Mouse (Mus musculus): ENCODE results near the gene 3110009E18Rik. TPM values are rescaled to one million over a fixed set of nuclear protein-coding genes. Genes with fewer than 3 reads are reported as not detected.

3110009E18Rik gene
- polyA plus RNA-seq, 2 experiments from 2014 or later = 21.6 to 30.4 TPM

DNA sequence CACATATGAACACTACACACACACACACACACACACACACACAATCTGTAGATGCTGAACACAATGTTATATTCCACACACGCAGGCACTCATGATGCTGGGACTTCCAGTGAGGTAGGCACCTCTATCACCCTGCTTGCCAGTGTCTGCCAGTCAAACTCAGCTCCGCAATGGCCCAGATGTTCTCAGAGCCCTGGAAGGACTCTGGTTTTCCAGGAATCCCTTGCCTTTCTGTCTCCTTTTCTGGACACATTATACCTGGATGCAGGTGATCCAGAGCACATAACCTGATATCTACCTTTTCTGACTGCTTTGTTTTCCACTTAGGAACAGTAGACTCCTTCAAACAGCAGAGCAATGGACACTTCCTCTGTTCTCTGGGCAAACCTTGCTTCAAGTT lies 75.7 kb downstream of the 3110009E18Rik start:
- no peak for ATAC-seq

GRCm38 (mm10) chr1:120197189-120197588 lies 76.2 kb downstream of the 3110009E18Rik start:
- peak; percentile 97 for ATAC-seq

- ATAC-seq = no peak
Measured at GRCm38 (mm10) chr1:120198151-120198550, 77.2 kb downstream of the 3110009E18Rik start.

DNA sequence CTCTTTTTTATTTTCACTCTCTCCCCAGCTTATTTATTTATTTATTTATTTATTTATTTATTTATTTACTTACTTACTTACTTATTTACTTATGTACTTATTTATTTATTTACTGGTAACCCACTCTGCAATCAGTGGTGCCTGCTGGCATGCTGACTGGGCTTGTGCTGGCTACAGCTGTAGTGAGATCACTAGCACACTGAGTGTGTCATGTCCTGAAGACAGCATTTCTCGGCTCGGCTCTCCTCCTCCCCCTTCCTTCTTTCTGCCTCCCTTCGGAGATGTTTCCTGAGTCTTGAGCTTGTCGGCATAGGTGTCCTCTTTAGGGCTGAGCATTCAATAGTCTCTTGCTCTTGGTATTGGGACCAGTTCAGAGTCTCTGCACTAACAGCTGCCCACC lies 78.0 kb downstream of the 3110009E18Rik start:
- no peak for ATAC-seq

DNA sequence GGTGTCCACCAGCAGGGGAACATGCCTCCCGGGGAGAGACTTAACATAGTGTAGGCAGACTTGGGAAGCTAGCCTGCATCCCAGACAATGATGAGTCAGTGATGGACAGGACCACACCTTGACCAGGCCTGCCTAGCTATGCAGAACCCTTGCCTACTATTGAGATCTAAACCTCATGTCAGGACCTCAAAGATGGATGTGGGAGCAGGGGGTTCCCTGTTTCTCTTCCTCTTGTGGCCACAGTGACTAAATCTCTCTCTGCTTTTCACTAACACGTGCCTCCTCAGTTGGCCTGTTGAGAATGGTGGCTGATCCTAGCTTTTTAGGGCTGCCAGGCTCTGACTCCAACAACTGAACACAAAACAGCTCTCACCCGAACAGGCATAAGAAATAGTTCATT lies 81.6 kb downstream of the 3110009E18Rik start:
- ATAC-seq = no peak

GRCm38 (mm10) chr1:120203836-120204235 lies 82.8 kb downstream of the 3110009E18Rik start:
- ATAC-seq = no peak

DNA sequence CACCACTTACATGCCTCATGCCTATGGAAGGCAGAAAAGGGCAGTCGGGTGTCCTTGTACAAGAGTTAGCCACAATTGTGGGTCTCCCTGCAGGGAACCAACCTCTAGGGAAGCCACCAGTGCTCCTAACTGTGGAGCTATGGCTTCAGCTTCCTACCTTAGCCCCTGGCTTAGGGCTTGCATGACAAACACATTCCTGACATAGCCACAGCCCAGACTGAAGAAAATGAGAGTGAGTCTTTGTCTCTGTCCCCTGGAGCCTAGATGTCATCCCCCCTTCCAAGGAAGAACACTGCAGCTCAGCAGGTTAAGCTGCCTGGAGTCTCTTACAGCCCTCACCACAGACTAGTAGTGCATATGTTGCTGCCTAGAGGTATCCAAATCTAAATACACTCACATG lies 83.8 kb downstream of the 3110009E18Rik start:
- no peak for ATAC-seq

DNA sequence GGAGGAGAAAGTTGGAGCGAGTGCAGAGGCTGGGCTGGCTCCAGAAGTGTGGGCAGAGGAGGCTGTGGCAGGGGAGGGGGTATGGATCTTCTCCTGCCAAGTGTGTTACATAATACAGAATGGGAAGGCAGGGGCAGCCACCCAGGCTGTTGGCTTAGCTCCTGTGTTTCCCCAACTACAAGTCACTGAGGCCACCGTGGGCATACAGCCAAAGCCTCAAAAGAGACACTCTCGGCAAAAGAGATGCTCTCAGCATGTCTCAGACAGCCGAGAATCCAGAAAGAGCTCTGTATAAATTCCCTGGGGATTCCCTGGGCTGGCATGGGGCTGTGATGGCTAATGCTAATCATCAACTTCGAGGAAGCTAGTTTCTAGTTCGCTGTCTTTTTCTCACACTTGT lies 86.6 kb downstream of the 3110009E18Rik start:
- no peak for ATAC-seq

DNA sequence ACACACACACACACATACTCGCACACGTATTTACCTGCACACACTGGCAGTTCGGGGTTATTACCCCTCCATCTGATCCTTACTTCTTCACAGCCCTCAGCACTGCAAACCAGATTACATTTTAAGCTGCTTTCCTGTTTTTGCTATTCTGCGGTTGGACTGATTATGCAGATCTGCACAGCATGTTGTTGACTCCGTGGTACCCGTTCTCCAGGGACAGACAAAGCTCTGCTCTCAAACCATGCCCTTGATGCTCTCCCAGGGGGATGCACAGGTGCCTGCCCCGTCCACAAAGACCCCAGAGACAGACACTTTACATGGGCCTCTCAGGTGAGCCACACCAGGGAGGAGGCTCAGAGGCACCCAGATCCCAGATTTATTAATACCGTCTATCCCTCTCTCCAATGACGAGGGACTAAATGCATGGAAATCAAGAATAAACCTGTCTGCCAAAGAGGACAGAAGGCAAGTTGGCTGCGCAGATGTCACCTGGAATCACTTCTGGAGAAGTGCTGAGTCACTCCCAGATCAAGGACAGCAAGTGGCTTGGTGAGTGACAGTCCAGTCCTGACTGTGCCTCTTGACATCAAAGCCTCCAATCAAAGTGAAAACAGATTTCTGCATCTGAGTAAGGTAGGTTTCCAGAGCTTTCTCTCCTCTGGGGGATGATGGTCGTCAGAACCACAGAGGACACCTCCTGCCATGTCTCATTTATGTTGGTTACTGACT lies 87.7 kb downstream of the 3110009E18Rik start:
- ATAC-seq = no peak

- ATAC-seq = no peak
Measured at GRCm38 (mm10) chr1:120220841-120221240, 99.9 kb downstream of the 3110009E18Rik start.

- ATAC-seq = no peak
Measured at GRCm38 (mm10) chr1:120221285-120221684, 100.3 kb downstream of the 3110009E18Rik start.

DNA sequence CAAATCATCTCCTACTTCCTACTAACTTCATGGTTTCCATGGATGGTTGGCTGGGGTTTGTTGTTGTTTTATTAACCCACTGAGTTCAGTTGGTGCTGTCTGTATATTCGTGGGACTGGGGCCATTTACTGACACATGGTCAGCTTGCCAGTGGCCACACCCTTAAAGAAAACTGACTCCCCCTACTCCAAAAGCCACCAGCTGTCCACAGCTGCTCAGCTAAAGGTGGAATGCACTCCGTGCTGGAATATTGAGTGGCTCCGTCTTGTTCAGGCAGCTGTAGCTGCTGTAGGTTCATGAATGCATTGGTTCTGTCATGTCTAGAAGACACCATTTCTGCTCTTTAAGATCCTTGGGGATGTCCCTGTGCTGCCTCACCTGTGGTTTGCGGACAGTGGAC lies 102.6 kb downstream of the 3110009E18Rik start:
- no peak for ATAC-seq

GRCm38 (mm10) chr1:120229723-120230471 lies 108.9 kb downstream of the 3110009E18Rik start:
- no peak for ATAC-seq

DNA sequence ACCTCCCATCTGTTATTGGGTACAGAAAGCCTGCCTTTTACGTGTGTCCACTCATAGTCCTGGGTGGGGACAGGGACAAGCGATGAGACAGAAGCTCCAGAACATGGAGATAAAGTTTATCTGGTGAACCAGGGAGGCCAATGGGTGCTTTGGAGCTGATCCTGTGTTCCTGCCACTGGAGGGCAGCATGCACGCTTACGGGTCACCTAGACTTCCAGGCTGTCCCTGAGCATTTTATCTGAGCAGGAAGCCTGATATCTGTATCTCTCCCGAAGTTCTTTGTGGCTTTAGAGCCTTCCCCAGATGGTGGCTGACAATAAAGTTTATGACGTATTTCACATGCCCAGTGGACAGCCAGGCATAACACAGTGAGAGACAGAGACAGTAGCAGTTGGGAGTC lies 110.3 kb downstream of the 3110009E18Rik start:
- no peak for ATAC-seq

- ATAC-seq = no peak
Measured at GRCm38 (mm10) chr1:120232170-120232569, 111.2 kb downstream of the 3110009E18Rik start.

- ATAC-seq = no peak
Measured at GRCm38 (mm10) chr1:120235631-120236215, 114.7 kb downstream of the 3110009E18Rik start.

DNA sequence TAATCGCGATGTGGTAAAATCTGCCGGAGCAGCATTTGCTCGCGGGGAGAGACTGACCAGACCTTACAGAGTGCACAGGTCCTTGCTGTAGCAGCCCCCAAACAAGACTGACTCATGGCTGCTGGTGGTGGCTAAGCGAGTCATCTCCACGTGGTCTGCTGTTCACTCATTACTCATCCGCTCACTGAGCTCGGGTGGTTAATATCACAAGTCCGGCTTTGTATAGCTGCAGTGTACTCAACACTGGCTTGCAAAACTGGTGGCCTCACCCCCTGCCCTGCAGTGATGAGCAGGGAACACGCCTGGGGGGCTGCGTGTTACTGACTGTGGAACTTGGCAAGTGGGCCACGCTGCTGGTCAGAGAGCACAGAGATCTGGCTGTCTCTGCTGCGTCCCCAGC lies 115.4 kb downstream of the 3110009E18Rik start:
- ATAC-seq = no peak

DNA sequence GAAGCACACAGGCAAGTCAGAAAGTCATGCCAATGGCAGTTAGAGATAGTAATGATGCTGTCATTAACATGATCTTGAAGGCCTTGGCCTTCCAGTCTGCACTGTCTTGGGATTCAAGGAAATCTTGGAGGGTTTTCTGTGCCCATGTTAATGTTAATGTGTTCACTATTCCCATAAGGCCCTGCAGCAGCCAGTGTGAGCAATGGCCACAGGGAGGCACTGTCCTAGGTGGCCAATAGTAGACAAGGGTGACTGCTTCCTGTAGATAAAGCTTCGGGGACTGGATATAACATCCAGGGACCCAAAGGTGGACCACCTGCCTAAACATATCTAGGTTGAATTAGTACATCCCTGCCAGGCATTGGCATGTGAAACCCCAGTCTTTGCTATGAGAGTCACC lies 116.1 kb downstream of the 3110009E18Rik start:
- no peak for ATAC-seq

Other genes starting within 250 kb of the 3110009E18Rik start
- 1 to 10 TPM; 7.5 to 8.5 TPM for gene Tmem177, start 208.0 kb upstream of the 3110009E18Rik start, polyA plus RNA-seq (2017; shearing (Covaris generic))
- not detected for gene Cfap221, start 124.0 kb upstream of the 3110009E18Rik start, polyA plus RNA-seq (2017; shearing (Covaris generic))
- under 1 TPM in 1 of 2 experiments, not detected in 1; 0.34 TPM for gene Sctr, start 114.3 kb upstream of the 3110009E18Rik start, polyA plus RNA-seq (2017; shearing (Covaris generic))
- 1 to 10 TPM in 1 of 2 experiments, under 1 TPM in 1; 0.98 to 2.2 TPM for gene Tmem37, start 47.1 kb upstream of the 3110009E18Rik start, polyA plus RNA-seq (2017; shearing (Covaris generic))
- gene Dbi, start 109 bp upstream of the 3110009E18Rik start, polyA plus RNA-seq (2017; shearing (Covaris generic)) = 100 to 1,000 TPM; 123 to 132 TPM
- gene Steap3, start 151.5 kb downstream of the 3110009E18Rik start, polyA plus RNA-seq (2017; shearing (Covaris generic)) = not detected
- not detected for gene C1ql2, start 219.4 kb downstream of the 3110009E18Rik start, polyA plus RNA-seq (2017; shearing (Covaris generic))